Mouse (Mus musculus) lung, postnatal 0 days (tissue): ENCODE measurements at regions not wholly inside any gene's neighbourhood (a gene's known extent, or its start where the extent isn't known, plus 50 kb on each side); places are given as distances from the start of the nearest gene placed in this dataset.

ENCODE experiments used
- ATAC-seq: fragments of 200-750 bp; cut with Nextera tagmentation; 2 replicates; pipeline ENCODE4 v1.8.0; 2017; ENCODE audit warnings: moderate library complexity
- DNase-seq: peaks from one replicate; pipeline ENCODE4 v3.0.0-alpha.2; 2016; ENCODE audit warnings: low spot score
- H3K27ac ChIP-seq: fragments of 300-500 bp; sonication (generic); 2 replicates; pipeline ENCODE4 v1.5.1; 2014; ENCODE audit warnings: antibody characterized with exemption, mild to moderate bottlenecking, low read length, mixed read lengths
- H3K27me3 ChIP-seq: fragments of 300-500 bp; sonication (generic); replicated peaks from 2 replicates; pipeline ENCODE4 v1.6.1; 2014; ENCODE audit warnings: low read length, mixed read lengths; ENCODE audit not compliant: insufficient read depth
- H3K36me3 ChIP-seq: fragments of 300-500 bp; sonication (generic); 2 replicates; pipeline ENCODE4 v1.6.1; 2014; ENCODE audit warnings: low read length, mixed read lengths; ENCODE audit not compliant: insufficient read depth
- H3K4me1 ChIP-seq: fragments of 300-500 bp; sonication (generic); 2 replicates; pipeline ENCODE4 v1.6.1; 2014; ENCODE audit warnings: antibody characterized with exemption, low read depth, low read length, mixed read lengths; ENCODE audit not compliant: insufficient read depth
- H3K4me2 ChIP-seq: fragments of 300-500 bp; sonication (generic); replicated peaks from 2 replicates; pipeline ENCODE4 v1.6.1; 2014; ENCODE audit warnings: low read depth, mild to moderate bottlenecking, low read length, moderate library complexity, mixed read lengths
- H3K4me3 ChIP-seq: fragments of 300-500 bp; sonication (generic); 2 replicates; pipeline ENCODE4 v1.5.1; 2014; ENCODE audit warnings: low read depth, low read length
- H3K9ac ChIP-seq: fragments of 300-500 bp; sonication (generic); replicated peaks from 2 replicates; pipeline ENCODE4 v1.6.1; 2014; ENCODE audit warnings: low read depth, mild to moderate bottlenecking
- H3K9me3 ChIP-seq: fragments of 300-500 bp; sonication (generic); 2 replicates; pipeline ENCODE4 v1.6.1; 2016; ENCODE audit warnings: low read length, mixed read lengths
- CTCF ChIP-seq: IDR thresholded peaks from 2 replicates; pipeline ENCODE4 v1.5.1; 2016; ENCODE audit warnings: antibody characterized with exemption, mild to moderate bottlenecking
- EP300 ChIP-seq: IDR thresholded peaks from 2 replicates; pipeline ENCODE4 v1.6.1; 2016; ENCODE audit warnings: antibody characterized with exemption, mild to moderate bottlenecking, control low read depth
- WGBS: fragments of 180-500 bp; shearing (Covaris S2); extraction: QIAGEN DNeasy Blood & Tissue Kit; methylation state at CpG from one replicate; pipeline ENCODE4 v1.1.7; 2014; 5-methylcytosine and 5-hydroxymethylcytosine counted together

- DNase-seq = no peak
Observed at GRCm38 (mm10) chr1:13442366-13442765, 2028.5 kb downstream of the A830018L16Rik start.

GRCm38 (mm10) chr1:13454534-13454933, 2040.6 kb downstream of the A830018L16Rik start:
- H3K4me1 ChIP-seq = no peaks in the 10 kb centered on the region
- ATAC-seq (peak; percentile 57), DNase-seq (peak; percentile 49)
- no peak overlapping the region for H3K27ac ChIP-seq
- no peak overlapping the region for H3K9ac ChIP-seq
- no peaks in the 10 kb centered on the region for H3K36me3 ChIP-seq
- H3K9me3 ChIP-seq = no peaks in the 10 kb centered on the region
- H3K4me2 ChIP-seq = no peak overlapping the region
- H3K27me3 ChIP-seq = no peaks in the 10 kb centered on the region
- 49% methylated on average over 2 of the region's 2 CpGs for WGBS
- TF ChIP-seq EP300 (peak; percentile 89), CTCF (no peak)
- no peak overlapping the region for H3K4me3 ChIP-seq

More at GRCm38 (mm10) chr1:13442366-13442765, 2028.5 kb downstream of the A830018L16Rik start:
- H3K4me1 ChIP-seq = no peaks in the 10 kb centered on the region
- H3K4me3 ChIP-seq = no peak overlapping the region
- no peaks in the 10 kb centered on the region for H3K36me3 ChIP-seq
- H3K27me3 ChIP-seq = no peaks in the 10 kb centered on the region
- H3K4me2 ChIP-seq = no peak overlapping the region
- TF ChIP-seq CTCF = no peak
- no peak for TF ChIP-seq EP300
- H3K27ac ChIP-seq = no peak overlapping the region
- no peak for ATAC-seq
- no peaks in the 10 kb centered on the region for H3K9me3 ChIP-seq
- WGBS = 49% methylated on average over 6 of the region's 6 CpGs
- no peak overlapping the region for H3K9ac ChIP-seq

GRCm38 (mm10) chr1:13455572-13455971, 2041.7 kb downstream of the A830018L16Rik start:
- DNase-seq (no peak), ATAC-seq (no peak)
- Histone ChIP-seq H3K9ac (no peak overlapping the region), H3K27me3 (no peaks in the 10 kb centered on the region), H3K36me3 (no peaks in the 10 kb centered on the region), H3K4me2 (no peak overlapping the region), H3K27ac (no peak overlapping the region), H3K9me3 (no peaks in the 10 kb centered on the region), H3K4me1 (no peaks in the 10 kb centered on the region), H3K4me3 (no peak overlapping the region)
- 83% methylated on average over 3 of the region's 3 CpGs for WGBS
- TF ChIP-seq EP300 = no peak
- TF ChIP-seq CTCF = no peak

- H3K27me3 ChIP-seq = no peaks in the 10 kb centered on the region
- DNase-seq = no peak
- no peaks in the 10 kb centered on the region for H3K9me3 ChIP-seq
- H3K9ac ChIP-seq = no peak overlapping the region
- H3K4me2 ChIP-seq = no peak overlapping the region
- no peak for ATAC-seq
- WGBS = 96% methylated on average over 1 of the region's 1 CpGs
- TF ChIP-seq EP300 = no peak
- TF ChIP-seq CTCF = no peak
- H3K4me3 ChIP-seq = no peak overlapping the region
- H3K27ac ChIP-seq = no peak overlapping the region
- H3K4me1 ChIP-seq = no peaks in the 10 kb centered on the region
- H3K36me3 ChIP-seq = no peaks in the 10 kb centered on the region
Observed at GRCm38 (mm10) chr1:13464311-13464710, 2050.4 kb downstream of the A830018L16Rik start.

GRCm38 (mm10) chr1:13467174-13467573, 2053.3 kb downstream of the A830018L16Rik start:
- no peak overlapping the region for H3K27ac ChIP-seq
- H3K36me3 ChIP-seq = no peaks in the 10 kb centered on the region
- no peak overlapping the region for H3K4me2 ChIP-seq
- WGBS = 71% methylated on average over 6 of the region's 6 CpGs
- no peak overlapping the region for H3K4me3 ChIP-seq
- H3K9ac ChIP-seq = no peak overlapping the region
- no peaks in the 10 kb centered on the region for H3K27me3 ChIP-seq
- ATAC-seq (no peak), DNase-seq (no peak)
- no peak for TF ChIP-seq EP300
- no peak for TF ChIP-seq CTCF
- H3K4me1 ChIP-seq = no peaks in the 10 kb centered on the region
- H3K9me3 ChIP-seq = no peaks in the 10 kb centered on the region

GRCm38 (mm10) chr1:13467886-13468630, 2054.2 kb downstream of the A830018L16Rik start:
- no peak overlapping the region for H3K4me2 ChIP-seq
- H3K9me3 ChIP-seq = no peaks in the 10 kb centered on the region
- H3K27me3 ChIP-seq = no peaks in the 10 kb centered on the region
- H3K4me1 ChIP-seq = no peaks in the 10 kb centered on the region
- no peaks in the 10 kb centered on the region for H3K36me3 ChIP-seq
- H3K4me3 ChIP-seq = no peak overlapping the region
- no peak overlapping the region for H3K9ac ChIP-seq
- 41% methylated on average over 2 of the region's 2 CpGs for WGBS
- no peak for DNase-seq
- no peak for TF ChIP-seq EP300
- TF ChIP-seq CTCF = no peak
- no peak overlapping the region for H3K27ac ChIP-seq
- no peak for ATAC-seq
